Mouse (Mus musculus): ENCODE data around the gene 3110082I17Rik.
"Not testable (repeated sequence)": the region's sequence is repeated elsewhere in the genome, so short reads cannot be mapped to it uniquely, and the experiment has no call there.

The 3110082I17Rik gene

DNA sequence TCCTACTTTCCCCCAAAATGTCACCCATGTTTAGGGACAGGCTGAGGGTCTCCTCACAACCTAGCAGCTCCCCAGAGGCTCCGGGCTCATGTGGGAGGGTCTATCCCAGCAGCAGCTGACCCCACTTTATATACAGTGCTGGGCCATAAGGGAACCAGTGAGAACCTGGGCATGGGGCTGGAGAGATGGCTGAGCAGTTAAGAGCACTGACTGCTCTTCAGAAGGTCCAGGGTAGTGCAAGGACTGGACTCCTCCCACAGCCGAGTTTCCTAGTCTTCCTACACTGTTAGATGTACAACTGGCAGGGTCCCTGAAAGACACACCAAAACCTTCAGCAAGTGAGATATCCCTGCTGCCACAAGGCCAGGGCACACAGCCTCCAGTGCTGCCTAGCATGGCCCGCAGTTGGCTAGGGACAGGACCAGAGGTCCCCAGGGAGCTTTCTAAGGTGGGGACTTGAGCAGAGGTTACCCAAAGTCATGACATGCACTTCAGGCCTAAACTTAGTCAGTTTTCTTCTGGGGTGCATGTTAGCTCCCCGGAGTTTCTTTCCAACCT is 62.9 kb downstream of the 3110082I17Rik start:
- no peak for DNase-seq (ENCODE audit: low read depth, low spot score)

DNA sequence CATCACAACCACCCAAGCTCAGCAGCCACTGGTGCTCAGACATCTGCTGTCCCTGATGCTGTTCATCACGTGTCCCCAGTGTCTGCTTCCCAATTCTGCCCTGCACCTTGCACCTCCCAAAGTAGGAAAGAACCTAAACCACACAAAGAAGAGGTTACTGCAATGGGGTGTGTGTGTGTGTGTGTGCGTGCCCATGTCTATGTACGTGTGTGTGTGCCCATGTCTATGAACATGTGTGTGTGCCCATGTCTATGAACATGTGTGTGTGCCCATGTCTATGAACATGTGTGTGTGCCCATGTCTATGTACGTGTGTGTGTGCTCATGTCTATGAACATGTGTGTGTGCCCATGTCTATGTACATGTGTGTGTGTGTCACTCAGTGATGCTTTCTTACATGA is 64.8 kb downstream of the 3110082I17Rik start:
- DNase-seq (ENCODE audit: low read depth, low spot score): no peak

GRCm38 (mm10) chr5:139394399-139394798 is 65.9 kb downstream of the 3110082I17Rik start:
- DNase-seq (ENCODE audit: low read depth, low spot score): no peak

DNA sequence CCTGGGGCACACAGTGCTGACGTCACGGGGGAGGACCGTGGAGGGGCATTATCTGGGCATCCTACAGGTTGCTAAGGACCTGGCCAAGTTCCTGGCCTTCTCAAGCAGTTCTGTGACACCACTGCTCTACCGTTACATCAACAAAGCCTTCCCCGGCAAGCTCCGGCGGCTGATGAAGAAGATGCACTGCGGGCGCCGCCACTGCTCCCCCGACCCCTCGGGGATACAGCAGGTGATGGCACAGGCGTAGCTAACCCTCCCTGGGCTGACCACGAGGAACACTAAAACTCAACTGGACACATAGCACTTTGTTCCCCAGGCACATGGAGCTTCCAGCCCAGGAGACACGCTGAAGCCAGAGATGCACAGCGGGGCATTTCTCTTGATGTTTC is 67.1 kb downstream of the 3110082I17Rik start:
- DNase-seq (ENCODE audit: low read depth, low spot score): no peak

DNA sequence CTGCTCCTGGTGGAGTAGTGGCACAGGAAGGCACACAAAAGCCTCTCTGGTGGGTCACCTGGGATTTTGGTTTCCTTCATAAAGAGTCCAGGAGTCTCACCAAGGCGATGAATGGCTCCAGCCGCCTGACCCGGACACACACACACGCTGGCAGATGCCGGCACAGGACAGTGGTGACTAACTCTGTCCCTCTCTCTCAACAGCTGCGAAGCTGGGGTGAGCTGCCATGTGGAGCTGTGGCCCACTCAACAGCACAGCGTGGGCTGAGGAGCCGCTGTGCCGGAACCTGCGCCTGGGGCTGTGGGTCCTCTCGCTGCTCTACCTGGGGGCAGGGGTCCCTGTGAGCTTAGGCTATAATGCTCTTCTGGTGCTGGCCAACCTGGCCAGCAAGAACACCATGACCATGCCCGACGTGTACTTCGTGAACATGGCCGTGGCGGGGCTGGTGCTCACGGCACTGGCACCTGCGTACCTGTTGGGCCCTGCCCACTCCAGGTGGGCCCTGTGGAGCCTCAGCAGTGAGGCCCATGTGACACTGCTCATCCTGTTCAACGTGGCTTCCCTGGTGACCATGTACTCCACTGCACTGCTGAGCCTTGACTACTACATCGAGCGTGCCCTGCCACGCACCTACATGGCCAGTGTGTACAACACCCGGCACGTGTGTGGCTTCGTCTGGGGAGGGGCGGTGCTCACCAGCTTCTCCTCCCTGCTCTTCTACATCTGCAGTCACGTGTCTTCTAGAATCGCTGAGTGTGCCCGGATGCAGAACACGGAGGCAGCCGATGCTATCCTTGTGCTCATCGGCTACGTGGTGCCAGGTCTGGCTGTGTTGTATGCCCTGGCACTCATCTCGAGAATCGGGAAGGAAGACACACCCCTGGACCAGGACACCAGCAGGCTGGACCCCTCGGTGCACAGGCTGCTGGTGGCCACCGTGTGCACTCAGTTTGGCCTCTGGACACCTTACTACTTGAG is 67.8 kb downstream of the 3110082I17Rik start:
- no peak for DNase-seq (ENCODE audit: low read depth, low spot score)

DNA sequence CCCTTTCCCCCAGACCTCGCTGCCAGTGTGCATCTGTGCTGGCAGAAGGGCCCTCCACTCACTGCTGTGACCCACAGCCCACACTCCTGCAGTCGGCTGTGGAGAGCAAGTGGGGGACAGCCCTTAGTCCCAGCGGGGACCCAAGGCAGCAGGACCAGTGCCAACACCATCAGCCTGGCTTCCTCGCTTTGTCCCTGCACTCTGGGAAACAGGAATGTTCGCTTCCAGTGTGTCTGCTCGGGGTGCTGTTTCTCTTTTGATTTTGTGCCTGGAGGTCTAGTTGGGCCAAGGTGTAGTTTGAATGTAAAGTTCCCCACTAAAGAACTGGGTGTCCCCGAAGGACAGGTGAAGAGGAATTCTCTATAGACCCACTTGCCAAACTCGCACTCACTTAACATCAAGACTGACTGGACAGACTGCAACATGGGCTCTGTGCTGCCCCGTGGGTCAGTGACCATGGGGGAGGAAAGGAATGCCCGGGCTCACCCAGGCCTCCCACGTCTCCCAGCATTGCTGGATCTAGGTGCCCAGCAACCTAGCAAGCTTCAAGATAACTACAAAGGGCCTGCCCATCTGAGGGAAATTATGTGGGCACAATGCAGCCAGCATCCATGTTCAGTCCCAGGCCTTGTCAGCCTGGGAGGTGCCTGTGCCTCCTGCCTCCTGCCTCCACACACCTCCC is 68.9 kb downstream of the 3110082I17Rik start:
- no peak for DNase-seq (ENCODE audit: low read depth, low spot score)

GRCm38 (mm10) chr5:139390324-139391119 is 69.8 kb downstream of the 3110082I17Rik start:
- not testable (repeated sequence) for DNase-seq (ENCODE audit: low read depth, low spot score)

GRCm38 (mm10) chr5:139389676-139390061 is 70.7 kb downstream of the 3110082I17Rik start:
- DNase-seq (ENCODE audit: low read depth, low spot score): no peak

DNA sequence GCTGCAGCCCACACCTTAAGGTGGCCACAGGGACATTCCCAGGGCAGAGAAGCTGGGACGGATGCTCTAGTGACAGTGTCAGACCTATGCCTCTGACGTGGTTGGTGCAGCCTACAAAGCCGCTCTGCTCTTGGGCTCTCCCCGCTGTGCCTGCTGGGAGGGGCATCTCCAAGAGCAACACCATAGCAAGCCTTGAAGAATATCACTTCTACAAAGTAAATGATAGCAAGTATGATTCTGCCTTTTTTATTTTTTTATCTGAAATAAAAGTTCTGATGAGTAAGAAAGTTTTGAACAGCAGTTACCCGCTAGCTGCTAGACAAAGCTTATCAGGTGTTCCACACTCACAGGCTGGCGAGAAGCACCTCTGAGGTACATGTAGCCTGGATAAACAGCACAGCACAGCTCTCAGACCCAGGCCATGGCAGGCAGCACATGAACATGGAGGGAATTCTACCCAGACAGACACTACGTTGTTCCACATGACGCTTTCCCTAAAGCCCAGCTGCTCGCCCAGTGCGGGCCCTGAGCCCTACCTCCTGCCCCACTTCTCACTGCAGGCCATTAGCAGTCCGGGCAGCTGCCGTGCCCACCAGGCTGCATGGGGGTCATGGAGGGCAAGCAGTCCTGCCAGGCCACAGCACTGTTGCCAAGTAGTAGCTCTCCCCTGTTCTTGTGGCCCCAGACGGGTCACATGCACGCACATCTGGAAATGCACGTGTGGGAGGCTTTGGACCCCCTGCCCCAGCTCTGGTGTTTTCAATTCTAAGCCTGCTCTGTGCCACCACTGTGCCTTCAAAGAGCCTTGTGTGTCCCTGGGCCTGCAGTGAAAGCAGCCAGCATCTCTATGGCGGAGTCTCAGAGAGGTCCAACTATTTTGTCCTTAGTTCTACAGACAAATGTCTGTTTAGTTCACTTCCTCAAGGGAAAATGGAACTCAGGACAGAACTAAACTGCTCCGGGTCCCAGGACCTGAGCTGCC is 71.3 kb downstream of the 3110082I17Rik start:
- no peak for DNase-seq (ENCODE audit: low read depth, low spot score)

GRCm38 (mm10) chr5:139388195-139388570 is 72.1 kb downstream of the 3110082I17Rik start:
- DNase-seq (ENCODE audit: low read depth, low spot score): no peak

- no peak for DNase-seq (ENCODE audit: low read depth, low spot score)
These were observed 72.8 kb downstream of the 3110082I17Rik start for GRCm38 (mm10) chr5:139387329-139388194.

- no peak for DNase-seq (ENCODE audit: low read depth, low spot score)
These were observed 74.3 kb downstream of the 3110082I17Rik start for GRCm38 (mm10) chr5:139386047-139386446.

GRCm38 (mm10) chr5:139384531-139384930 is 75.8 kb downstream of the 3110082I17Rik start:
- DNase-seq (ENCODE audit: low read depth, low spot score): no peak

GRCm38 (mm10) chr5:139383234-139383633 is 77.1 kb downstream of the 3110082I17Rik start:
- no peak for DNase-seq (ENCODE audit: low read depth, low spot score)

DNA sequence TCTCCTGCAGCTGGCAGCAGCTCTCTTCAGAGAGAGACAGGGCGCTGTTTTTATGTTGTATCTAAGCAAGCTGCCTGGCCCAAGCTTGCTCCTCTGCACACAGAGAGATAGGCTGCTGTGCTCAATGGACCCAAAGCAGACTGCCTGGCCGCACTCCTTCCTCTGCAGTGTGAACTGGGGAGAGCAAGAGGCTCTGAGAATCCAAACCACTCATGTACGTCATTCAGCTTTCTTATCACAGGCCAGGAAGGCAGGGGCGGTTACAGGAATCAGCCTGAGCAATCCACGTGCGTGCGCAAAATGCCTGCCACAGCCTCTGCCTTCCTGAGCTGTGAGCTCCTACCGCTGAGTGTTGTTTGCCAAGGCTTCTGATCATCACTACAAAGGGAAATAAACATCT is 77.6 kb downstream of the 3110082I17Rik start:
- DNase-seq (ENCODE audit: low read depth, low spot score): peak; percentile 70

DNA sequence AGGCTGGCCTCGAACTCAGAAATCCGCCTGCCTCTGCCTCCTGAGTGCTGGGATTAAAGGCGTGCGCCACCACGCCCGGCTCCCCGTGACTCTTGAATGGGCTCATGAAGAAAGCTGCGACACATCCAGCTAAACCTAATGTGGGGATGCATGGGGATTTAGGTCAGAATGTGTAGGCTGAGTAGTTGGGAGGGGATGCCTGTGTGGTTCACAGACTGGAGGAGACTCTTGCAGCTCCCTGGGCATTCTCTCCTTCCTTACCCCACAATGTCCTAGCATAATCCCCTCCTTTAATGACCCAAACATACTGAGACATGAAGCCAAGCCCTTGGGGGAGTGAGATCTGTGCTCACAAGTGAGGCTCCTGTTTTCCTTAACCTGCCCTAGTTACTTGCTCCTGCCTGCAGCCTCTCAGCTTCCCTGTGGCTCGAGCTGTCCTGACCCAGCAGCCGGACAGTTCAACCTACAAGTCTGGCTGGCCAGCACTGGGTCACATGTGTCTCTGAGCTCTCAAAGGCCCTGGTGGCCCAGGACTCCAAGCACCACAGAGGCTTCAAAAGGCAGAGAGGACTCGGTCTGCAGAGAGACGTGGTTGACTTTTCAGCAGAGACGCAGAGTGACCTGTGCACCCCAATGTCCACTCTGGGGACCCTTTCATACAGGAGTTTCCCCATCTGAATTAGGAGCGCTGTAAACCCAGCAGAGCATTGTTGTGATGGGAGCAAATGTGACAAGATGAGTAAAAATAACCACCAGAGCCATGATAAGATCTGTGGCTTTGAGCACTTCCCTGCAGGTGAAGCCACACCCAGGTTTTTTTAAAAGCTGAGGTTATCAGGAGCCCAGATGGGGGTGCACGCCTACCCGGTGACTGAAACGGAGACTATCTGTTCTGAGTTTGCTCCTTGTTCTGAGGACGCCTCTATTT is 78.5 kb downstream of the 3110082I17Rik start:
- DNase-seq (ENCODE audit: low read depth, low spot score): no peak

GRCm38 (mm10) chr5:139380385-139381248 is 79.7 kb downstream of the 3110082I17Rik start:
- DNase-seq (ENCODE audit: low read depth, low spot score): peak; percentile 76
